Mouse (Mus musculus): Measurements from ENCODE around the gene Gm29797. TPM values are rescaled to one million over a fixed set of nuclear protein-coding genes. Genes with fewer than 3 reads are reported as not detected.

Gm29797 gene
- 0.31 TPM in 1 of 2 replicates, not detected in the other for polyA plus RNA-seq (2012; rRNA removed)

GRCm38 (mm10) chr2:181656734-181657133 is at the start of gene Gm29797:
TSS of gene Gm29797 (plus strand) at chr2:181657034.

GRCm38 (mm10) chr2:181671326-181671725 is 14.5 kb downstream of the Gm29797 start, which contains the start of gene Sox18:
TSS of gene Sox18 (minus strand) at chr2:181671640.

GRCm38 (mm10) chr2:181679951-181680715 is 23.3 kb downstream of the Gm29797 start, which contains the start of gene Tcea2:
TSS of gene Tcea2 (plus strand) at chr2:181680310.

GRCm38 (mm10) chr2:181693339-181694280 is 36.8 kb downstream of the Gm29797 start, which contains the start of gene Rgs19:
TSS of gene Rgs19 (minus strand) at chr2:181693977.

GRCm38 (mm10) chr2:181698241-181698640 is 41.4 kb downstream of the Gm29797 start, which contains the start of gene Lkaaear1:
TSS of gene Lkaaear1 (minus strand) at chr2:181698442.

Other genes starting within 250 kb of the Gm29797 start
- gene Zbtb46, start 197.6 kb upstream of the Gm29797 start, polyA plus RNA-seq (2012; rRNA removed), result 10.0 and 11.4 TPM in 2 replicates
- gene Abhd16b, start 163.8 kb upstream of the Gm29797 start, polyA plus RNA-seq (2012; rRNA removed), result not detected in 2 replicates
- 108 and 119 TPM in 2 replicates for gene Tpd52l2, start 159.9 kb upstream of the Gm29797 start, polyA plus RNA-seq (2012; rRNA removed)
- gene Dnajc5, start 136.5 kb upstream of the Gm29797 start, polyA plus RNA-seq (2012; rRNA removed), result 183 and 196 TPM in 2 replicates
- gene Uckl1, start 72.1 kb upstream of the Gm29797 start, polyA plus RNA-seq (2012; rRNA removed), result 149 and 150 TPM in 2 replicates
- 34.2 and 36.7 TPM in 2 replicates for gene Prpf6, start 65.2 kb upstream of the Gm29797 start, polyA plus RNA-seq (2012; rRNA removed)
- 109 and 115 TPM in 2 replicates for gene Zfp512b, start 64.2 kb upstream of the Gm29797 start, polyA plus RNA-seq (2012; rRNA removed)
- 116 and 121 TPM in 2 replicates for gene Samd10, start 57.8 kb upstream of the Gm29797 start, polyA plus RNA-seq (2012; rRNA removed)
- 17.6 and 18.4 TPM in 2 replicates for gene Sox18, start 14.6 kb downstream of the Gm29797 start, polyA plus RNA-seq (2012; rRNA removed)
- 94.0 and 96.3 TPM in 2 replicates for gene Tcea2, start 23.3 kb downstream of the Gm29797 start, polyA plus RNA-seq (2012; rRNA removed)
- 103 and 106 TPM in 2 replicates for gene Rgs19, start 36.9 kb downstream of the Gm29797 start, polyA plus RNA-seq (2012; rRNA removed)
- not detected in 2 replicates for gene Lkaaear1, start 41.4 kb downstream of the Gm29797 start, polyA plus RNA-seq (2012; rRNA removed)
- gene Oprl1, start 58.0 kb downstream of the Gm29797 start, polyA plus RNA-seq (2012; rRNA removed), result 82.6 and 85.7 TPM in 2 replicates
- gene Myt1, start 106.3 kb downstream of the Gm29797 start, polyA plus RNA-seq (2012; rRNA removed), result 34.6 and 34.7 TPM in 2 replicates
- 53.4 and 53.5 TPM in 2 replicates for gene Pcmtd2, start 180.8 kb downstream of the Gm29797 start, polyA plus RNA-seq (2012; rRNA removed)
- 53.4 and 54.7 TPM in 2 replicates for gene Polr3k, start 207.3 kb downstream of the Gm29797 start, polyA plus RNA-seq (2012; rRNA removed)

All from central nervous system, embryonic 18 days (tissue).